Mouse (Mus musculus) thymus, adult 2 months (tissue): ENCODE results near the gene Tmem125.

Experiments
- CTCF ChIP-seq: fragments of 200-500 bp; IDR thresholded peaks from 2 replicates; pipeline ENCODE4 v1.5.1; 2012; ENCODE audit warnings: mild to moderate bottlenecking, control low read depth, low read length, moderate library complexity, borderline replicate concordance; ENCODE audit not compliant: control insufficient read depth, poor library complexity, insufficient read depth; ENCODE audit errors: extremely low read depth
- POLR2A ChIP-seq: fragments of 200-500 bp; IDR thresholded peaks from 2 replicates; pipeline ENCODE4 v1.6.1; 2012; ENCODE audit warnings: mild to moderate bottlenecking, low read length, control low read depth, moderate library complexity; ENCODE audit not compliant: control insufficient read depth, poor library complexity, insufficient read depth; ENCODE audit errors: extremely low read depth

GRCm38 (mm10) chr4:118516699-118517496, 26.9 kb downstream of the Tmem125 start:
- TF ChIP-seq POLR2A (no peak), CTCF (no peak)
